Mouse (Mus musculus) hindbrain, embryonic 11.5 days (tissue): ENCODE results near the gene Ak6. TPM values are rescaled to one million over a fixed set of nuclear protein-coding genes. Genes with fewer than 3 reads are reported as not detected.

Source experiments
- ATAC-seq: fragments of 200-750 bp; cut with Nextera tagmentation; 2 replicates; pipeline ENCODE4 v1.8.0; 2017; ENCODE audit warnings: mild to moderate bottlenecking, moderate TSS enrichment, moderate library complexity; ENCODE audit not compliant: low FRiP score
- DNase-seq: peaks from one replicate; pipeline ENCODE4 v3.0.0-alpha.2; 2015; ENCODE audit warnings: low spot score
- H3K27ac ChIP-seq: fragments of 300-500 bp; sonication (generic); 2 replicates; pipeline ENCODE4 v1.5.1; 2014; ENCODE audit warnings: mild to moderate bottlenecking, low read depth, low read length
- H3K27me3 ChIP-seq: fragments of 300-500 bp; sonication (generic); 2 replicates; pipeline ENCODE4 v1.6.1; 2014; ENCODE audit warnings: mild to moderate bottlenecking, low read length, moderate library complexity, mixed read lengths; ENCODE audit not compliant: control insufficient read depth, insufficient read depth
- H3K36me3 ChIP-seq: fragments of 300-500 bp; sonication (generic); 2 replicates; pipeline ENCODE4 v1.6.1; 2014; ENCODE audit warnings: mild to moderate bottlenecking, low read length, moderate library complexity, mixed read lengths; ENCODE audit not compliant: control insufficient read depth, insufficient read depth
- H3K4me1 ChIP-seq: fragments of 300-500 bp; sonication (generic); replicated peaks from 2 replicates; pipeline ENCODE4 v1.6.1; 2014; ENCODE audit warnings: low read length, mixed read lengths; ENCODE audit not compliant: control insufficient read depth, insufficient read depth
- H3K4me2 ChIP-seq: fragments of 300-500 bp; sonication (generic); replicated peaks from 2 replicates; pipeline ENCODE4 v1.6.1; 2014; ENCODE audit warnings: mild to moderate bottlenecking, low read depth, low read length
- H3K4me3 ChIP-seq: fragments of 300-500 bp; sonication (generic); 2 replicates; pipeline ENCODE4 v1.5.1; 2014; ENCODE audit warnings: low read depth, low read length
- H3K9ac ChIP-seq: fragments of 300-500 bp; sonication (generic); 2 replicates; pipeline ENCODE4 v1.6.1; 2014; ENCODE audit warnings: low read depth, low read length
- H3K9me3 ChIP-seq: fragments of 300-500 bp; sonication (generic); 2 replicates; pipeline ENCODE4 v1.6.1; 2016; ENCODE audit warnings: low read length; ENCODE audit not compliant: control insufficient read depth
- WGBS: fragments of 180-500 bp; shearing (Covaris S2); extraction: QIAGEN DNeasy Blood & Tissue Kit; methylation state at CpG from one replicate; pipeline ENCODE4 v1.1.7; 2014; 5-methylcytosine and 5-hydroxymethylcytosine counted together
- polyA plus RNA-seq: library from polyadenylated mRNA; unstranded; fragments of >200 nt; fragmentation: Nextera tagmentation; extraction: Ambion mirVana; gene quantifications from 2 replicates; pipeline ENCODE4 v1.2.1, GENCODE M21; 2014

Ak6 gene
- polyA plus RNA-seq: 315 and 356 TPM in 2 replicates

GRCm38 (mm10) chr13:100650550-100651438 lies at the start of gene Ak6, which contains the start of gene Rad17:
Gene Ak6, plus strand, starts transcription at chr13:100650979.
Gene Rad17, minus strand, starts transcription at chr13:100651051.
- Histone ChIP-seq H3K27ac (peak within 1 kb of the TSS; percentile 91), H3K4me3 (peak within 1 kb of the TSS; percentile 92), H3K4me1 (no peaks in the 10 kb centered on the region; the same call in 1 of the 2 replicates), H3K9ac (peak within 1 kb of the TSS; percentile 88), H3K27me3 (no peaks in the 10 kb centered on the region), H3K4me2 (peak within 1 kb of the TSS; percentile 83), H3K9me3 (no peaks in the 10 kb centered on the region), H3K36me3 (no peaks in the 10 kb centered on the region)
- ATAC-seq (peak; percentile 99), DNase-seq (peak; percentile 94)
- WGBS: under 1% methylated on average over 69 of the region's 73 CpGs

GRCm38 (mm10) chr13:100601034-100601433 lies 49.7 kb upstream of the Ak6 start:
- Histone ChIP-seq H3K9ac (no peak overlapping the region), H3K9me3 (no peaks in the 10 kb centered on the region), H3K4me3 (no peak overlapping the region), H3K4me1 (no peaks in the 10 kb centered on the region), H3K27ac (no peak overlapping the region), H3K4me2 (no peak overlapping the region), H3K36me3 (no peaks in the 10 kb centered on the region), H3K27me3 (no peaks in the 10 kb centered on the region)
- no peak for DNase-seq
- 69% methylated on average over 7 of the region's 8 CpGs for WGBS
- no peak for ATAC-seq

- ATAC-seq: no peak
- no peaks in the 10 kb centered on the region for H3K36me3 ChIP-seq
- no peak overlapping the region for H3K9ac ChIP-seq
- no peak for DNase-seq
- H3K27ac ChIP-seq: no peak overlapping the region
- no peaks in the 10 kb centered on the region for H3K27me3 ChIP-seq
- H3K4me2 ChIP-seq: no peak overlapping the region
- H3K4me1 ChIP-seq: no peaks in the 10 kb centered on the region
- 59% methylated on average over 5 of the region's 5 CpGs for WGBS
- no peak overlapping the region for H3K4me3 ChIP-seq
- H3K9me3 ChIP-seq: no peaks in the 10 kb centered on the region
These were observed 48.4 kb upstream of the Ak6 start for GRCm38 (mm10) chr13:100602239-100602902.

- no peaks in the 10 kb centered on the region for H3K4me1 ChIP-seq
- ATAC-seq (no peak), DNase-seq (no peak)
- H3K27me3 ChIP-seq: no peaks in the 10 kb centered on the region
- H3K9me3 ChIP-seq: no peaks in the 10 kb centered on the region
- no peak overlapping the region for H3K27ac ChIP-seq
- no peak overlapping the region for H3K4me3 ChIP-seq
- no peak overlapping the region for H3K4me2 ChIP-seq
- no peaks in the 10 kb centered on the region for H3K36me3 ChIP-seq
- no peak overlapping the region for H3K9ac ChIP-seq
- 90% methylated on average over 10 of the region's 10 CpGs for WGBS
These were observed 47.6 kb upstream of the Ak6 start for GRCm38 (mm10) chr13:100603031-100603737.

GRCm38 (mm10) chr13:100603738-100604095 lies 47.1 kb upstream of the Ak6 start:
- Histone ChIP-seq H3K9ac (no peak overlapping the region), H3K27ac (no peak overlapping the region), H3K4me3 (no peak overlapping the region), H3K4me2 (no peak overlapping the region), H3K36me3 (no peaks in the 10 kb centered on the region), H3K27me3 (no peaks in the 10 kb centered on the region), H3K4me1 (no peaks in the 10 kb centered on the region), H3K9me3 (no peaks in the 10 kb centered on the region)
- DNase-seq (no peak), ATAC-seq (no peak)
- 91% methylated on average over 11 of the region's 11 CpGs for WGBS

GRCm38 (mm10) chr13:100605845-100606244 lies 44.9 kb upstream of the Ak6 start:
- Histone ChIP-seq H3K27me3 (no peaks in the 10 kb centered on the region), H3K4me1 (no peaks in the 10 kb centered on the region), H3K36me3 (no peaks in the 10 kb centered on the region), H3K4me3 (no peak overlapping the region), H3K9me3 (no peaks in the 10 kb centered on the region), H3K9ac (no peak overlapping the region), H3K27ac (no peak overlapping the region), H3K4me2 (no peak overlapping the region)
- DNase-seq (no peak), ATAC-seq (no peak)
- 69% methylated on average over 1 of the region's 1 CpGs for WGBS

- no peak overlapping the region for H3K4me2 ChIP-seq
- H3K36me3 ChIP-seq: no peaks in the 10 kb centered on the region
- 89% methylated on average over 8 of the region's 8 CpGs for whole genome bisulfite sequencing
- ATAC-seq (no peak), DNase-seq (no peak)
- no peaks in the 10 kb centered on the region for H3K9me3 ChIP-seq
- H3K27ac ChIP-seq: no peak overlapping the region
- H3K9ac ChIP-seq: no peak overlapping the region
- no peaks in the 10 kb centered on the region for H3K4me1 ChIP-seq
- no peaks in the 10 kb centered on the region for H3K27me3 ChIP-seq
- H3K4me3 ChIP-seq: no peak overlapping the region
These were observed 43.0 kb upstream of the Ak6 start for GRCm38 (mm10) chr13:100607756-100608155.

- Histone ChIP-seq H3K9ac (no peak overlapping the region), H3K27ac (no peak overlapping the region), H3K9me3 (no peaks in the 10 kb centered on the region), H3K36me3 (no peaks in the 10 kb centered on the region), H3K27me3 (peaks cover 4% of the 10 kb centered on the region), H3K4me2 (no peak overlapping the region), H3K4me3 (no peak overlapping the region), H3K4me1 (no peaks in the 10 kb centered on the region)
- 95% methylated on average over 13 of the region's 13 CpGs for WGBS
- no peak for ATAC-seq
- no peak for DNase-seq
These were observed 39.5 kb upstream of the Ak6 start for GRCm38 (mm10) chr13:100611266-100611665.
